Mouse (Mus musculus) C2C12 (cell line): ENCODE measurements around the gene Sorcs2.

Source experiments
- CTCF ChIP-seq: IDR thresholded peaks from one replicate; pipeline ENCODE4 v1.5.1; 2011; ENCODE audit not compliant: control insufficient read depth, insufficient read depth, insufficient read length
- MYOD1 ChIP-seq: IDR thresholded peaks from one replicate; pipeline ENCODE4 v1.6.1; 2011; ENCODE audit warnings: low read depth; ENCODE audit not compliant: control insufficient read depth, insufficient read length

- no peak for TF ChIP-seq CTCF
- TF ChIP-seq MYOD1: no peak
Observed at GRCm38 (mm10) chr5:36335661-36336060, 62.3 kb downstream of the Sorcs2 start.
